Mouse (Mus musculus) liver, embryonic 13.5 days (tissue): ENCODE data around the gene Ramac. TPM values are rescaled to one million over a fixed set of nuclear protein-coding genes. Genes with fewer than 3 reads are reported as not detected.

ENCODE experiments used
- ATAC-seq: fragments of 200-750 bp; cut with Nextera tagmentation; 2 replicates; pipeline ENCODE4 v1.8.0; 2017; ENCODE audit warnings: low read depth, mild to moderate bottlenecking, moderate number of reproducible peaks, moderate library complexity
- DNase-seq: peaks from one replicate; pipeline ENCODE4 v3.0.0; 2022
- H3K27ac ChIP-seq: fragments of 300-500 bp; sonication (generic); 2 replicates; pipeline ENCODE4 v1.5.1; 2015; ENCODE audit warnings: moderate library complexity, mild to moderate bottlenecking, inconsistent platforms
- H3K27me3 ChIP-seq: fragments of 300-500 bp; sonication (generic); 2 replicates; pipeline ENCODE4 v1.6.1; 2015; ENCODE audit warnings: mild to moderate bottlenecking, inconsistent platforms
- H3K36me3 ChIP-seq: fragments of 300-500 bp; sonication (generic); 2 replicates; pipeline ENCODE4 v1.6.1; 2015; ENCODE audit warnings: mild to moderate bottlenecking, inconsistent platforms
- H3K4me1 ChIP-seq: fragments of 300-500 bp; sonication (generic); replicated peaks from 2 replicates; pipeline ENCODE4 v1.6.1; 2015; ENCODE audit warnings: inconsistent platforms
- H3K4me2 ChIP-seq: fragments of 300-500 bp; sonication (generic); 2 replicates; pipeline ENCODE4 v1.6.1; 2015; ENCODE audit warnings: inconsistent platforms, mild to moderate bottlenecking, moderate library complexity
- H3K4me3 ChIP-seq: fragments of 300-500 bp; sonication (generic); replicated peaks from 2 replicates; pipeline ENCODE4 v1.5.1; 2015; ENCODE audit warnings: mild to moderate bottlenecking, inconsistent platforms
- H3K9ac ChIP-seq: fragments of 300-500 bp; sonication (generic); 2 replicates; pipeline ENCODE4 v1.6.1; 2015; ENCODE audit warnings: mild to moderate bottlenecking, inconsistent platforms
- H3K9me3 ChIP-seq: fragments of 300-500 bp; sonication (generic); replicated peaks from 2 replicates; pipeline ENCODE4 v1.6.1; 2016; ENCODE audit warnings: inconsistent platforms
- WGBS: fragments of 180-500 bp; shearing (Covaris S2); methylation state at CpG from one replicate; pipeline ENCODE4 v1.1.7; 2015; ENCODE audit not compliant: insufficient replicate concordance; 5-methylcytosine and 5-hydroxymethylcytosine counted together
- polyA plus RNA-seq: library from polyadenylated mRNA; unstranded; fragments of >200 nt; fragmentation: Nextera tagmentation; extraction: Ambion mirVana; gene quantifications from 2 replicates; pipeline ENCODE4 v1.2.1, GENCODE M21; 2015

Ramac gene
- polyA plus RNA-seq, 1 experiment from 2014 or later: 68.9 TPM

DNA sequence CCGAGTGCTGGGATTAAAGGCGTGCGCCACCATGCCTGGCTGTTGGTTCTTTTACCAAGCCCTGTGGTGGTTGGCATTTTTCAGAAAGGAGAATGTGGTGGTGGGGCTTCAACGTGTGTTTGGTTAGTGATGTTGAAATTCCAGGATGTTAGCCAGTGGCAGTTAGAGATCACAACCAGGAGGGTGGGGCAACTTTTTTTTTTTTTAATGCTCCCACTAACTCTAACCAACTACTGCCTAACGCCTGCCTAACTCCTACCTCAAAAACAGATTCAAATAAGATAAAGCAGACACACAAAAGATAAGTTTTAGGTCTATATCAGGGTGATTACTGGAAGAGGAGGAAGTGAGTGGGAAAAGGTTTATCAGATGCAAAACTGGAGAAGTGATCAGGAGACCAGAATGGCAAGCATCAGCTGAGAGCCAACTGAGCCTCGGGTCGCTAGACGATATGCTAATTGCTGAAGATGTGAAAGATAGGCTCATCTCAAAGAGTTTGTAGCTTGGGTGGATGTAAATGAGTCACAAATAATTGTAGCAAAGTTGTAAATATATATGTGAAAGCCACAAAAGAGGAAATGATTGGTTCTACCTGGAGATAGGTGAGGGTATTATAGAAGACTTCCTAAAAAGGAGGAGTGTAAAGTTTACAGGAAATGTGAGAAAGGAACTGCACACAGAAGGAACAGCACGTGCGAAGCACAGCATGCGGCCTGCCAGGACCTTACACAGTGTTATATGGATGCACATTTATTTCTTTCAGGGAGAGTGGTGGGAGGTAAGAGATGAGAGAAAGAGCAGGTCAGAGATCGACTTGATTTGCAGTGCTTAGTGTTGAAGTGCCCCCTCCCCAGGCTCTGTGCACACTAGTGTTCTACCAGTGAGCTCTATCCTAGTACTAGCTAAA lies 30.3 kb upstream of the Ramac start:
- no peak overlapping the region for H3K9ac ChIP-seq
- 0 out of 2 replicates have a peak, but pooled peaks cover 4% of the 10 kb centered on the region for H3K27me3 ChIP-seq
- no peak overlapping the region for H3K4me3 ChIP-seq
- H3K9me3 ChIP-seq: no peaks in the 10 kb centered on the region
- ATAC-seq: no peak
- no peak overlapping the region for H3K27ac ChIP-seq
- 51% methylated on average over 12 of the region's 12 CpGs for whole genome bisulfite sequencing
- no peaks in the 10 kb centered on the region for H3K36me3 ChIP-seq
- DNase-seq: no peak
- H3K4me1 ChIP-seq: peaks cover 13% of the 10 kb centered on the region
- H3K4me2 ChIP-seq: no peak overlapping the region

- no peak for DNase-seq
- Histone ChIP-seq H3K4me2 (no peak overlapping the region), H3K27ac (no peak overlapping the region), H3K9me3 (no peaks in the 10 kb centered on the region), H3K36me3 (no peaks in the 10 kb centered on the region), H3K4me3 (no peak overlapping the region), H3K4me1 (peaks cover 15% of the 10 kb centered on the region), H3K27me3 (0 out of 2 replicates have a peak, but pooled peaks cover 4% of the 10 kb centered on the region), H3K9ac (no peak overlapping the region)
- WGBS: 53% methylated on average over 9 of the region's 9 CpGs
- no peak for ATAC-seq
Measured at GRCm38 (mm10) chr7:81735300-81736048, 27.3 kb upstream of the Ramac start.

DNA sequence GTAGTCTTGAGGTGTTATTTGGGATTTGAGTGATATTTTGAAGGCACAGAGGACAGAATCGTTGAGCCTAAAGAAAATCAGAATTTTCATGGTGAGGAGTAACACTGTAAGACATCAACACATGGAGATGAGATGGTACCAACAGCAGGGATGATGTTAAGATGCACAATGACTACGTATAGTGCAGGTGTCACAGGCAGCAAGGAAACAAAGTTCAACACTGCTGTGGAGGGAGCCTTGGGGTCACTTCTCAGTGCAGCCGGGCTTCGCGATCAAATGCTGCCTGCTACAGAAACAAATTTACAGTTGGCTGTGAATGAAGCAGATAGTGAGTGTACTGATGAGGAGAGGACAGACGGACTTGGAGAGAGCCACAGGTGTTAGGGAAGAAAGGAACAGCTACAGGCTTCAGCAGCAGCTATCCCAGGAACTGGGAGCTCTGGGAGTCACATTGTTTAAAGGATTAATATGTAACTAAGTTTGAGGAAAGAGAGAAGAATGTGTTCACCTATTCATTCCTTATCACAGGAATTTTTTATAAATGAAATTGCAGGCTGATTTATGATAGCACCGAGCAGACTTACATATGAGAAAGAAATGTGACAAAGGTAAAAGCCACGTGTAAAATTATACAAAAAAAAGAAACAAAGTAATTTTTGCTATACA lies 23.9 kb upstream of the Ramac start:
- H3K9ac ChIP-seq: no peak overlapping the region
- H3K4me2 ChIP-seq: no peak overlapping the region
- WGBS: 64% methylated on average over 8 of the region's 8 CpGs
- H3K36me3 ChIP-seq: no peaks in the 10 kb centered on the region
- DNase-seq (no peak), ATAC-seq (no peak)
- 0 out of 2 replicates have a peak, but pooled peaks cover 4% of the 10 kb centered on the region for H3K27me3 ChIP-seq
- H3K27ac ChIP-seq: no peak overlapping the region
- no peak overlapping the region for H3K4me3 ChIP-seq
- H3K4me1 ChIP-seq: peaks cover 18% of the 10 kb centered on the region
- no peaks in the 10 kb centered on the region for H3K9me3 ChIP-seq

DNA sequence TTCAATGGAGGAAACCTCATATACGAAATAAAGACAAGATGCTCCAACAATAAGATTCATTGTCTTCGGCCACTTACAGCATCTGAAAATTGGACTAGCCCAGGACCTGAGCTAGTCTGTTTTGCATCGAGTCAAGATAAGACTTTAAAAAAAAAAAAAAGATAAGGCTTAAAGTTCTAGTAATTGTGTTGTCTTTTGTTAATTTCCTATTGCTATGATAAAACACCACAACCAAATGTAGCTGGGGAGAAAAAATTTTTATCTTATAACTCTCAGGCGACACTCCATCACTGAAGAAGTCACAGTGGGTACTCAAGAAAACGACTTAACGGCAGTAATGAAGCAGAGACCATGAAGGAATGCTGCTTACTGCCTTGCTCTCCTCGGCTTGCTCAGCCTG lies 22.7 kb upstream of the Ramac start:
- Histone ChIP-seq H3K27ac (no peak overlapping the region), H3K9ac (no peak overlapping the region), H3K4me3 (no peak overlapping the region), H3K36me3 (no peaks in the 10 kb centered on the region), H3K27me3 (0 out of 2 replicates have a peak, but pooled peaks cover 4% of the 10 kb centered on the region), H3K4me2 (no peak overlapping the region), H3K9me3 (no peaks in the 10 kb centered on the region), H3K4me1 (peaks cover 18% of the 10 kb centered on the region)
- ATAC-seq: no peak
- DNase-seq: no peak
- 60% methylated on average over 7 of the region's 7 CpGs for WGBS

DNA sequence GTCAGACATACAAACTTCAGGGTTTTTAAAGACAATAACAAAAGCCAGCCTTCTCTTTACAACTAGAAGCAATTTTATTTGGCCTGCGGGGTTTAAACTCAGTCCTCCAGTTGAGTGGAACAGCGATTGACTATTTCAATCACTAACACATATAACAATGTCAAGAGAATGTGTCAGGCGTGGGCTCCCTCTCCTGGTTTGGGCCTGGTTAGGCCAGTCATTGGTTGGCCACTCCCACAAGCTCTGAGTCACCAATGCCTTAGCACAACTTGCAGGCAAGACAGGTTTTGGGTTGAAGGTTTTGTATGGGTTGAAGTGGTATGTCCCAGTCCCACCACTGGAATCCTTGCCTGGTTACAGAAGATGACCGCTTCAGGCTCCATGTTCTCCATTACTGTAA lies 18.6 kb upstream of the Ramac start:
- 51% methylated on average over 4 of the region's 4 CpGs for WGBS
- Histone ChIP-seq H3K9ac (no peak overlapping the region), H3K27ac (no peak overlapping the region), H3K4me1 (peaks cover 13% of the 10 kb centered on the region), H3K36me3 (no peaks in the 10 kb centered on the region), H3K4me2 (no peak overlapping the region), H3K4me3 (no peak overlapping the region), H3K9me3 (no peaks in the 10 kb centered on the region), H3K27me3 (no peaks in the 10 kb centered on the region)
- ATAC-seq (peak; percentile 70), DNase-seq (peak; percentile 20)

GRCm38 (mm10) chr7:81747956-81748355 lies 14.8 kb upstream of the Ramac start:
- Histone ChIP-seq H3K4me1 (0 out of 2 replicates have a peak, but pooled peaks cover 2% of the 10 kb centered on the region), H3K9ac (no peak overlapping the region), H3K27ac (no peak overlapping the region), H3K36me3 (no peaks in the 10 kb centered on the region), H3K9me3 (no peaks in the 10 kb centered on the region), H3K27me3 (no peaks in the 10 kb centered on the region), H3K4me3 (no peak overlapping the region), H3K4me2 (no peak overlapping the region)
- 70% methylated on average over 3 of the region's 3 CpGs for WGBS
- DNase-seq (no peak), ATAC-seq (no peak)

DNA sequence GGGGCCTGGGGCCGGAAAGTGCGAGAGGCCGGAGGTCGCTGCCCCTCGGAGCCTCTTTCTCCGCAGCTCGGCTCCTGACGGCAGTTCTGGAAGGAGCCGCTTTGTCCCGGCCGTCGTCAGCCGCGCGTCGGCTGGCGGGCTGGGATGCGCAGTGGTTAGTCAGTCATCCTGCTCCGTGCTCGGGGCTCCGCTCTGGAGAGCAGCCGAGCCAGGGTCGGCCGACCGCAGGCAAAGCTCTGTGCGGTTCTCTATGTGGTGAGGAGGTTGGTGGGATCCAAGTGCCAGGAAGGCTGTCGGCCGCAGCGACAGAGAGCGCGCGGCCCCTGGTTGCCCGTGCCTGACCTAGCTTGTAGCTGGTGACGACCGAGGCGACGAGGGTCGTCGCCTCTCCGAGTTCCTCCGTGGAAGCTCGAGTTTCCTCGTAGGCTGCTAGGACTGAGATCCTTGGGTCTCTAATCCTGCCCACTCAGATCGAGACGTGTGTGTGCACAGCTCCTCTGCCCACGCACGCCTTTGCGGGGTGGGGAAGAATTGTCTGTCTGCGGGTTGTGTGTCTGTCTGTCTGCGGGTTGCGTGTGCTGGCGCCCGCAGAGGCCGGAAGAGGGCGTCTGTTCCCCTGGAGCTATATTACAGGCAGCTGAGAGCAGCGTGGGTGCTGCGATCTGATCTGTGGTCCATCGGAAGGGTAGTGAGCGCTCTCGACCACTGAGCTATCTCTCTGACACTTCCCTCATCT lies 553 bp downstream of the Ramac start:
- WGBS: under 1% methylated on average over 60 of the region's 60 CpGs
- Histone ChIP-seq H3K9me3 (no peaks in the 10 kb centered on the region), H3K4me3 (peak overlapping the region; percentile 99), H3K4me1 (peaks cover 33% of the 10 kb centered on the region), H3K9ac (peak overlapping the region; percentile 92), H3K4me2 (peak overlapping the region; percentile 94), H3K27me3 (no peaks in the 10 kb centered on the region), H3K36me3 (0 out of 2 replicates have a peak, but pooled peaks cover 3% of the 10 kb centered on the region), H3K27ac (peak overlapping the region; percentile 91)
- DNase-seq (peak; percentile 46), ATAC-seq (peak; percentile 65)

GRCm38 (mm10) chr7:81772786-81773539 lies 10.2 kb downstream of the Ramac start:
- no peaks in the 10 kb centered on the region for H3K27me3 ChIP-seq
- no peak for DNase-seq
- H3K4me2 ChIP-seq: no peak overlapping the region
- no peak overlapping the region for H3K4me3 ChIP-seq
- H3K9ac ChIP-seq: no peak overlapping the region
- H3K27ac ChIP-seq: no peak overlapping the region
- ATAC-seq: no peak
- no peaks in the 10 kb centered on the region for H3K9me3 ChIP-seq
- H3K4me1 ChIP-seq: peaks cover 3% of the 10 kb centered on the region; the same call in 1 of the 2 replicates
- 58% methylated on average over 10 of the region's 10 CpGs for WGBS
- 0 out of 2 replicates have a peak, but pooled peaks cover 3% of the 10 kb centered on the region for H3K36me3 ChIP-seq

DNA sequence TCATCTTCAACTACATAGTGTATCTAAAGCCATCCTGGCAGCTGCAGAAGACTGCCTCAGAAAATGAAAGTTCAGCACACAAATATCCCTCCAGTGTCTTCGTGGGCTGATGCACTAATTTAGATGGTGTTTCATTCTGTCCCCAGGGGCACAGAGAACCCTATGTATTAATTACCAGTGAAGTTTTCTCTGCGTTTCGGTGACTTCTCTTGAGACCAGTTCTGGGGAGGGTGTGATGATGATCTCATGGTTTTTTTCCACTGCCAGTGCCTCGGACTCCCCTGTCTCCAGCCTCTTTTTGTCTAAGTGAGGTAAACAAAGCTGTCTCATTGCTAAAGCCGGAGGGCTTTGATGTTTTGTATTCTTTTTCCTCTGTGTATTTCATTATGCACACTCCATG lies 12.6 kb downstream of the Ramac start:
- Histone ChIP-seq H3K9me3 (no peaks in the 10 kb centered on the region), H3K9ac (no peak overlapping the region), H3K27ac (no peak overlapping the region), H3K4me2 (no peak overlapping the region), H3K27me3 (no peaks in the 10 kb centered on the region), H3K4me3 (no peak overlapping the region), H3K4me1 (peaks cover 3% of the 10 kb centered on the region; the same call in 1 of the 2 replicates), H3K36me3 (peaks cover 8% of the 10 kb centered on the region)
- DNase-seq: no peak
- ATAC-seq: no peak
- 74% methylated on average over 5 of the region's 5 CpGs for WGBS

DNA sequence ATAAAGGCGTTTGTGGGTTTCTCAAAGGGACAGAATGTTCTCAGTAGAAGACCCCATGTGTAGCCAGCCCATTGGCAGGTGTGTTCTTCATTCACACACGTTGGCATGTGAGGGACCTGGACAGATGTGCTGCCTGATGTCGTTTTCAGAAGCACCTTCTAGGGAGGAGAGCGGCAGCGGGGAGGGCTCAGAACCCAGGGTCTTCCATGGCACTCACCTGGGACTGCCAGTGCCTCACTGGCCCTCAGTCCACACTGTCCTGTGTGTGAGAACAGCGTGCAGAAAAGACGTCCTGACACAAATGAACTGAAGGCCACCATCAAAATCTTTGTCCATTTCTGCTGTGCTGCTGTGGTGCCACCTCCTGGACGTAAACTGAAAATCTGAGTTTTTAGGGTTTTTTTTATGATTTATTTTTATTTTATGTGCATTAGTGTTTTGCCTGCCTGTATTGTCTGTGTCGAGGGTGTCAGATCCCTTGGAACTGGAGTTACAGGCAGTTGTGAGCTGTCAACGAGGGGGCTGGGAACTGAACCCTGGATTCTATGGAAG lies 15.0 kb downstream of the Ramac start:
- 67% methylated on average over 10 of the region's 10 CpGs for WGBS
- H3K27ac ChIP-seq: no peak overlapping the region
- H3K9ac ChIP-seq: no peak overlapping the region
- no peak overlapping the region for H3K4me3 ChIP-seq
- H3K4me1 ChIP-seq: peaks cover 3% of the 10 kb centered on the region; the same call in 1 of the 2 replicates
- ATAC-seq (no peak), DNase-seq (no peak)
- peaks cover 30% of the 10 kb centered on the region for H3K36me3 ChIP-seq
- H3K27me3 ChIP-seq: no peaks in the 10 kb centered on the region
- no peaks in the 10 kb centered on the region for H3K9me3 ChIP-seq
- no peak overlapping the region for H3K4me2 ChIP-seq
